In the genomic region with DNA sequence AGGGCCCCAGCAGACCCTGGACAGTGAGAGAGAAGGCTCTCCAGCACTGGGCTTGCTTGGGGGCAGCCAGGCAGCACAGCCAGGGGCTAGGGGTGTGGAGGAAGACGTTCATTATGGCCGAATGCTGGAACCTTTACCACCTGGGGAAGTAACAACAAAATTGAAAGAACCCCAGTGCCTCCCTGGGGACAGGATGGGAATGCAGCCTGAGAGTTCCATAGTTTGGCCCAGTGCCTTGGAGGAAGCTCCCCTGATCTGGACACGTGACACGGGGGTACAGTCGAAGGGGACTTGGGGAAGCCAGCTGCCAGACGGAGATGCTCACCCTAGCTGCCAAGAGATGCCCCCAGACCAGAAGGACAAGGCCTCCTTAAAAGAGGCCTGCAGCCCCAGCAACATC, we compare ENCODE assay signal across 8 mouse cellular contexts. TPM values are rescaled to one million over a fixed set of nuclear protein-coding genes. Genes with fewer than 3 reads are reported as not detected.
A peak's percentile ranks its signal among the peaks of the same experiment; 100 is the strongest.
DNase-seq lines count a peak whose midpoint lies in the region; ATAC-seq and TF ChIP-seq lines count a peak whose summit lies in the region.

No protein-coding gene starts in this region.

- no peak for DNase-seq in forebrain, embryonic 10.5 days (ENCODE audit: extremely low spot score, low spot score)
- DNase-seq in CH12.LX (ENCODE audit: extremely low read depth) (no peak), adipocyte (ENCODE audit: low spot score) (no peak)
- DNase-seq in heart, postnatal 0 days (ENCODE audit: low spot score), result no peak
- DNase-seq in layer of hippocampus, postnatal 10 days (ENCODE audit: low spot score in 2 of 2), result no peak
- DNase-seq in thymus, postnatal 25 days, result no peak

- TF ChIP-seq RAD21 in CH12.LX (IDR thresholded peaks at IDR 0.05; ENCODE audit: low read depth, low read length), result no peak

- H3K36me3 ChIP-seq in forebrain, embryonic 10.5 days (replicated peaks), result peaks cover 6% of the 10 kb centered on the region; the same call in 1 of the 2 replicates
- H3K36me3 ChIP-seq in forebrain, embryonic 16.5 days (ENCODE audit: control insufficient read depth, insufficient read depth), result no peaks in the 10 kb centered on the region
- peaks cover 26 to 64% of the 10 kb centered on the region in 2 experiments for H3K36me3 ChIP-seq in CH12.LX (replicated peaks in 1 of 2; ENCODE audit: control insufficient read depth in 1 of 2, insufficient read depth in 1 of 2, low read length in 1 of 2)
- H3K36me3 ChIP-seq in heart, postnatal 0 days (replicated peaks; ENCODE audit: control insufficient read depth, insufficient read depth, low read length), result peaks cover 33% of the 10 kb centered on the region
- peaks cover 38% of the 10 kb centered on the region for H3K36me3 ChIP-seq in limb, embryonic 13.5 days

- no peak overlapping the region for H3K9ac ChIP-seq in forebrain, embryonic 16.5 days (replicated peaks; ENCODE audit: low read depth, low read length)
- no peak overlapping the region for H3K9ac ChIP-seq in CH12.LX (ENCODE audit: insufficient read depth, low read depth)
- peak overlapping the region; percentile 46; the same call in 1 of the 2 replicates for H3K9ac ChIP-seq in heart, postnatal 0 days (replicated peaks; ENCODE audit: low read depth, low read length)
- peak overlapping the region; percentile 95 for H3K9ac ChIP-seq in limb, embryonic 13.5 days

- no peak overlapping the region for H3K4me2 ChIP-seq in forebrain, embryonic 16.5 days (ENCODE audit: low read length)
- H3K4me2 ChIP-seq in CH12.LX (ENCODE audit: insufficient read depth, low read depth, poor library complexity, severe bottlenecking), result peak overlapping the region; percentile 54; the same call in 1 of the 2 replicates
- H3K4me2 ChIP-seq in heart, postnatal 0 days (ENCODE audit: low read depth, low read length), result peak overlapping the region; percentile 89
- peak overlapping the region; percentile 100 for H3K4me2 ChIP-seq in limb, embryonic 13.5 days (replicated peaks)

- peaks cover 65% of the 10 kb centered on the region for H3K27me3 ChIP-seq in forebrain, embryonic 10.5 days (ENCODE audit: poor library complexity, severe bottlenecking)
- peaks cover 9% of the 10 kb centered on the region for H3K27me3 ChIP-seq in forebrain, embryonic 16.5 days (replicated peaks; ENCODE audit: control insufficient read depth, insufficient read depth, low read length)
- H3K27me3 ChIP-seq in CH12.LX (replicated peaks), result no peaks in the 10 kb centered on the region
- 0 out of 2 replicates have a peak, but pooled peaks cover 10% of the 10 kb centered on the region for H3K27me3 ChIP-seq in heart, postnatal 0 days (ENCODE audit: control insufficient read depth, insufficient read depth, low read length)
- peaks cover 3% of the 10 kb centered on the region; the same call in 1 of the 2 replicates for H3K27me3 ChIP-seq in limb, embryonic 13.5 days

- no peak overlapping the region for H3K27ac ChIP-seq in forebrain, embryonic 10.5 days
- H3K27ac ChIP-seq in forebrain, embryonic 16.5 days (ENCODE audit: low read length), result no peak overlapping the region
- no peak overlapping the region for H3K27ac ChIP-seq in CH12.LX (ENCODE audit: insufficient read depth, low read depth)
- no peak overlapping the region for H3K27ac ChIP-seq in heart, postnatal 0 days (ENCODE audit: low read depth)
- H3K27ac ChIP-seq in limb, embryonic 13.5 days, result no peak overlapping the region

- H3K9me3 ChIP-seq in forebrain, embryonic 10.5 days, result no peaks in the 10 kb centered on the region
- H3K9me3 ChIP-seq in forebrain, embryonic 16.5 days (ENCODE audit: control insufficient read depth, low read length), result no peaks in the 10 kb centered on the region
- peaks cover 4% of the 10 kb centered on the region for H3K9me3 ChIP-seq in CH12.LX (replicated peaks; ENCODE audit: low read length)
- no peaks in the 10 kb centered on the region for H3K9me3 ChIP-seq in heart, postnatal 0 days (replicated peaks; ENCODE audit: control insufficient read depth, low read length)
- H3K9me3 ChIP-seq in limb, embryonic 13.5 days, result no peaks in the 10 kb centered on the region

- dilution Hi-C loops in CH12.LX (cut with MboI; ENCODE audit: extremely low pct_ligation_motif_present, extremely low pct_unique_long_range_greater_than_20kb, low sequenced_read_pairs), result no loop called here

- in situ Hi-C loops in CH12.LX (cut with MboI; ENCODE audit: low pct_ligation_motif_present, low pct_unique_long_range_greater_than_20kb, low sequenced_read_pairs), result loop anchor here (10.0 kb wide), 1 partner anchor 71 kb away; no protein-coding TSS in a partner anchor

- H3K4me1 ChIP-seq in forebrain, embryonic 10.5 days, result peaks cover 61% of the 10 kb centered on the region
- peaks cover 30% of the 10 kb centered on the region for H3K4me1 ChIP-seq in forebrain, embryonic 16.5 days (replicated peaks; ENCODE audit: control insufficient read depth, insufficient read depth, low read length)
- peaks cover 26 to 82% of the 10 kb centered on the region in 2 experiments for H3K4me1 ChIP-seq in CH12.LX (ENCODE audit: control insufficient read depth in 1 of 2, insufficient read depth in 2 of 2)
- H3K4me1 ChIP-seq in heart, postnatal 0 days (ENCODE audit: control insufficient read depth, insufficient read depth), result peaks cover 34% of the 10 kb centered on the region
- H3K4me1 ChIP-seq in limb, embryonic 13.5 days, result peaks cover 70% of the 10 kb centered on the region

- TF ChIP-seq EP300 in CH12.LX (IDR thresholded peaks at IDR 0.05; ENCODE audit: low read length), result no peak
- no peak for TF ChIP-seq EP300 in heart, postnatal 0 days (IDR thresholded peaks at IDR 0.05; ENCODE audit: low read depth)

- 21% methylated on average over 6 of the region's 6 CpGs for WGBS in forebrain, embryonic 10.5 days
- 37% methylated on average over 6 of the region's 6 CpGs for WGBS in forebrain, embryonic 16.5 days
- 38% methylated on average over 6 of the region's 6 CpGs for WGBS in heart, postnatal 0 days
- WGBS in limb, embryonic 13.5 days, result 39% methylated on average over 6 of the region's 6 CpGs

- no peak for TF ChIP-seq CTCF in CH12.LX (conservative IDR thresholded peaks at IDR 0.05 in 1 of 2, IDR thresholded peaks at IDR 0.05 in 1 of 2; ENCODE audit: low read depth in 2 of 2, low read length in 2 of 2)
- no peak for TF ChIP-seq CTCF in heart, postnatal 0 days (IDR thresholded peaks at IDR 0.05; ENCODE audit: low read depth)

- peak overlapping the region; percentile 69; the same call in 1 of the 2 replicates for H3K4me3 ChIP-seq in forebrain, embryonic 10.5 days
- H3K4me3 ChIP-seq in forebrain, embryonic 16.5 days (replicated peaks; ENCODE audit: low read length), result no peak overlapping the region
- peak overlapping the region; percentile 20 to 37 (median 23) for H3K4me3 ChIP-seq in CH12.LX (replicated peaks in 1 of 3; ENCODE audit: low read depth in 2 of 3, low read length in 2 of 3, poor library complexity in 1 of 3)
- H3K4me3 ChIP-seq in heart, postnatal 0 days (ENCODE audit: low read depth, low read length), result peak overlapping the region; percentile 74
- H3K4me3 ChIP-seq in limb, embryonic 13.5 days, result peak overlapping the region; percentile 85

- ATAC-seq in forebrain, embryonic 16.5 days, result no peak
- ATAC-seq in heart, postnatal 0 days (ENCODE audit: insufficient read depth, low read depth), result no peak
- no peak for ATAC-seq in limb, embryonic 13.5 days (ENCODE audit: low FRiP score, low read depth)

- no peak for TF ChIP-seq POLR2A in CH12.LX (IDR thresholded peaks at IDR 0.05; ENCODE audit: low read depth, low read length)

- peaks cover 26% of the 10 kb centered on the region for H3K79me2 ChIP-seq in CH12.LX (replicated peaks; ENCODE audit: control insufficient read depth, extremely low read depth, insufficient read depth, poor library complexity, severe bottlenecking)

TF ChIP-seq in CH12.LX, 34 proteins besides CTCF, POLR2A, EP300 and RAD21:
- TF ChIP-seq JUND (conservative IDR thresholded peaks at IDR 0.05; ENCODE audit: low read depth, low read length) (no peak), ZNF384 (IDR thresholded peaks at IDR 0.05; ENCODE audit: low read depth, low read length) (no peak), TBP (conservative IDR thresholded peaks at IDR 0.05; ENCODE audit: low read depth, low read length) (no peak), HCFC1 (IDR thresholded peaks at IDR 0.05; ENCODE audit: low read depth, low read length) (no peak), PAX5 (IDR thresholded peaks at IDR 0.05; ENCODE audit: low read length) (no peak)

RNA-seq across cellular contexts. Expression of a gene that starts 3.3 kb away (rescaled TPM):
- polyA plus RNA-seq in forebrain, embryonic 10.5 days (2016; fragmentation: Nextera tagmentation; extraction: Ambion mirVana), result 2.5 and 2.8 TPM in 2 replicates
- polyA plus RNA-seq in forebrain, embryonic 16.5 days (2015; fragmentation: Nextera tagmentation; extraction: Ambion mirVana), result 2.0 and 2.4 TPM in 2 replicates
- total RNA-seq in CH12.LX (2012; rRNA removed), result 8.4 and 10.6 TPM in 2 replicates
- 3.9 and 4.2 TPM in 2 replicates for total RNA-seq in CH12.LX (2014; rRNA removed)
- polyA plus RNA-seq in CH12.LX (2012; ENCODE audit: insufficient read length, low read depth), result 13.5 and 14.4 TPM in 2 replicates
- total RNA-seq in heart, postnatal 0 days (2014; rRNA removed; ENCODE audit: low replicate concordance), result 21.7 and 24.9 TPM in 2 replicates
- polyA plus RNA-seq in heart, postnatal 0 days (2015; fragmentation: Nextera tagmentation; extraction: Ambion mirVana), result 5.1 and 5.4 TPM in 2 replicates
- polyA plus RNA-seq in limb, embryonic 13.5 days (2015; fragmentation: Nextera tagmentation; extraction: Ambion mirVana), result 9.5 and 10.1 TPM in 2 replicates
- 10 to 100 TPM; 15.9 to 17.7 TPM for total RNA-seq in layer of hippocampus, postnatal 10 days (2021)

Comparison
In these comparisons a context has a peak if more than half of its experiments do, and no peak if none do; other contexts are left out.
1. H3K9ac ChIP-seq: peak in heart, postnatal 0 days (single experiment) and limb, embryonic 13.5 days (single experiment); none in forebrain, embryonic 16.5 days (single experiment) and CH12.LX (single experiment).